Comparison of ENCODE assay signal across 9 mouse cellular contexts in genomic region chr1:160547934-160548876, GRCm38 (mm10).
DNase-seq lines count a peak whose midpoint lies in the region; ATAC-seq lines count a peak whose summit lies in the region.
"Had no signal": no experiment of that assay in that cellular context is flagged by ENCODE, and none has a peak within 500 bp of the region (broad histone marks: within the 10 kb centered on the region; RNA-seq: fewer than 3 reads in every experiment).

No protein-coding gene starts in this region.

- peaks cover 7% of the 10 kb centered on the region for H3K4me1 ChIP-seq in heart, embryonic 12.5 days (replicated peaks)
- H3K4me1 ChIP-seq in hindbrain, embryonic 14.5 days (replicated peaks; ENCODE audit: control insufficient read depth, insufficient read depth, low read length): peaks cover 13% of the 10 kb centered on the region
- H3K4me1 ChIP-seq in midbrain, embryonic 13.5 days (replicated peaks): peaks cover 12% of the 10 kb centered on the region

- intact Hi-C loops in heart, postnatal 25 days (cut with DNase I): no loop called here

- no peak overlapping the region for H3K4me2 ChIP-seq in heart, embryonic 12.5 days
- no peak overlapping the region for H3K4me2 ChIP-seq in hindbrain, embryonic 14.5 days (replicated peaks)
- no peak overlapping the region for H3K4me2 ChIP-seq in midbrain, embryonic 13.5 days (replicated peaks)

- H3K4me3 ChIP-seq in heart, embryonic 12.5 days: no peak overlapping the region
- H3K4me3 ChIP-seq in hindbrain, embryonic 14.5 days (replicated peaks; ENCODE audit: low read length): no peak overlapping the region
- no peak overlapping the region for H3K4me3 ChIP-seq in midbrain, embryonic 13.5 days (replicated peaks)

- H3K27ac ChIP-seq in heart, embryonic 12.5 days (ENCODE audit: poor library complexity, severe bottlenecking): peak overlapping the region; percentile 27; the same call in 1 of the 2 replicates
- H3K27ac ChIP-seq in hindbrain, embryonic 14.5 days: peak overlapping the region; percentile 71
- peak overlapping the region; percentile 69 for H3K27ac ChIP-seq in midbrain, embryonic 13.5 days

- H3K9me3 ChIP-seq in heart, embryonic 12.5 days (replicated peaks): no peaks in the 10 kb centered on the region
- H3K9me3 ChIP-seq in hindbrain, embryonic 14.5 days (ENCODE audit: control insufficient read depth, low read length): no peaks in the 10 kb centered on the region
- no peaks in the 10 kb centered on the region for H3K9me3 ChIP-seq in midbrain, embryonic 13.5 days
- H3K9me3 ChIP-seq: G1E had no signal

- WGBS in heart, embryonic 12.5 days: 66% methylated on average over 4 of the region's 4 CpGs
- 36% methylated on average over 4 of the region's 4 CpGs for WGBS in hindbrain, embryonic 14.5 days
- 21% methylated on average over 4 of the region's 4 CpGs for WGBS in midbrain, embryonic 13.5 days

- no peak for DNase-seq in heart, postnatal 25 days (ENCODE audit: low spot score)
- peak; percentile 9 for DNase-seq in c-Kit-positive CD71-positive TER-119-negative erythroid progenitor cells, embryonic 14.5 days (ENCODE audit: low read depth)
- no peak for DNase-seq in hindbrain, embryonic 14.5 days (ENCODE audit: low spot score)
- no peak for DNase-seq in lung, postnatal 14 days
- no peak for DNase-seq in B cell, adult 2 months
- DNase-seq in T-cell, adult 2 months (ENCODE audit: low spot score): no peak

- H3K36me3 ChIP-seq in heart, embryonic 12.5 days: no peaks in the 10 kb centered on the region
- no peaks in the 10 kb centered on the region for H3K36me3 ChIP-seq in hindbrain, embryonic 14.5 days (replicated peaks; ENCODE audit: control insufficient read depth, insufficient read depth)
- no peaks in the 10 kb centered on the region for H3K36me3 ChIP-seq in midbrain, embryonic 13.5 days
- H3K36me3 ChIP-seq: G1E had no signal

- H3K27me3 ChIP-seq in heart, embryonic 12.5 days (replicated peaks): no peaks in the 10 kb centered on the region
- H3K27me3 ChIP-seq in hindbrain, embryonic 14.5 days (ENCODE audit: control insufficient read depth, insufficient read depth, low read length): no peaks in the 10 kb centered on the region
- H3K27me3 ChIP-seq in midbrain, embryonic 13.5 days: no peaks in the 10 kb centered on the region

- ATAC-seq in heart, embryonic 12.5 days (ENCODE audit: insufficient number of reproducible peaks, low FRiP score): no peak
- ATAC-seq in hindbrain, embryonic 14.5 days (ENCODE audit: low FRiP score): peak; percentile 60; the same call in 1 of the 2 replicates
- ATAC-seq in midbrain, embryonic 13.5 days: peak; percentile 82

- no peak overlapping the region for H3K9ac ChIP-seq in heart, embryonic 12.5 days
- no peak overlapping the region for H3K9ac ChIP-seq in hindbrain, embryonic 14.5 days
- H3K9ac ChIP-seq in midbrain, embryonic 13.5 days (replicated peaks): no peak overlapping the region
